Mouse (Mus musculus): ENCODE measurements around the gene Hist1h2bl. TPM values are rescaled to one million over a fixed set of nuclear protein-coding genes. Genes with fewer than 3 reads are reported as not detected.

Gene Hist1h2bl
- 100 to 1,000 TPM in 1 of 2 experiments, 10 to 100 TPM in 1; 76.3 to 127 TPM for total RNA-seq (2023)

DNA sequence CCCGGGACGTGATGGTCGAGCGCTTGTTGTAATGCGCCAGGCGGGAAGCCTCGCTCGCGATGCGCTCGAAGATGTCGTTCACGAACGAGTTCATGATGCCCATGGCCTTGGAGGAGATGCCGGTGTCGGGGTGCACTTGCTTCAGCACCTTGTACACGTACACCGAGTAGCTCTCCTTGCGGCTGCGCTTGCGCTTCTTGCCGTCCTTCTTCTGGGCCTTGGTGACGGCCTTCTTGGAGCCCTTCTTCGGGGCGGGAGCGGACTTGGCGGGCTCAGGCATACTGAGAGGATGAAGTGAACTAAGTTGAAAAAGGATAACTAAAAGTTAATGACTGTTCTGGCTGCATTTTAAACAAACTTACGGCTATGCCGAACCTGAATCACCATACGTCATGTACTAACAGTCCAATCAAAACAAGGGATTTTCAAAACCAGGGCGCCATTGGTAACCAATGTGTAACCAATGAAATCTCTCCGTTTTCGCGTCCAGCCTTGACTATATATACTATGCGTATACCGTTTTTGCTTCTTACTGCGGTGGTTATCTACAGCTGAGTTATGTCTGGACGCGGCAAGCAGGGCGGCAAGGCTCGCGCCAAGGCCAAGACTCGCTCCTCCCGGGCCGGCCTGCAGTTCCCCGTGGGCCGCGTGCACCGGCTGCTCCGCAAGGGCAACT is at the start of gene Hist1h2bl, which contains the start of gene Hist1h2ai:
Hist1h2bl (minus strand) TSS at position 280 of the 676 bp plus-strand sequence.
Hist1h2ai (plus strand) TSS at position 559 of the 676 bp plus-strand sequence.

DNA sequence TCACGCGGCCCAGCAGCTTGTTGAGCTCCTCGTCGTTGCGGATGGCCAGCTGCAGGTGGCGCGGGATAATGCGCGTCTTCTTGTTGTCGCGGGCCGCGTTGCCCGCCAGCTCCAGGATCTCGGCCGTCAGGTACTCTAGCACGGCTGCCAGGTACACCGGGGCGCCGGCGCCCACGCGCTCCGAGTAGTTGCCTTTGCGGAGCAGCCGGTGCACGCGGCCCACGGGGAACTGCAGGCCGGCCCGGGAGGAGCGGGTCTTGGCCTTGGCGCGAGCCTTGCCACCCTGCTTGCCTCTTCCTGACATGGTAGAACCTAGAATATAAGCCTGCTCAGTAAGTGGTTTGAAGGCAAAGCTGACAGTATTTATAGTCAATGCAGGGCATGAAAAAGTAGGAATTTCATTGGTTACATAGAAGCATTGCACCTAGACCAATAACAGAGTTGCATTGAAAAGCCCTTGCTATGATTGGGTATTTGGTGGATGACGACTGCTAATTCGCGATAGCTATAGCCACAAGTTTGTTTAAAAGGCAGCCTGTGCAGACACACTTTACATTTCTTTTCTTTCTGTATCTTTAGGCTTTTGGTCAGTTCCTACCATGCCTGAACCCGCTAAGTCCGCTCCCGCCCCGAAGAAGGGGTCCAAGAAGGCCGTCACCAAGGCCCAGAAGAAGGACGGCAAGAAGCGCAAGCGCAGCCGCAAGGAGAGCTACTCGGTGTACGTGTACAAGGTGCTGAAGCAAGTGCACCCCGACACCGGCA is 37.8 kb upstream of the Hist1h2bl start, which contains the start of the genes Hist1h2ak and Hist1h2bn:
Hist1h2ak (minus strand) TSS at position 304 of the 762 bp plus-strand sequence.
Hist1h2bn (plus strand) TSS at position 600 of the 762 bp plus-strand sequence.

DNA sequence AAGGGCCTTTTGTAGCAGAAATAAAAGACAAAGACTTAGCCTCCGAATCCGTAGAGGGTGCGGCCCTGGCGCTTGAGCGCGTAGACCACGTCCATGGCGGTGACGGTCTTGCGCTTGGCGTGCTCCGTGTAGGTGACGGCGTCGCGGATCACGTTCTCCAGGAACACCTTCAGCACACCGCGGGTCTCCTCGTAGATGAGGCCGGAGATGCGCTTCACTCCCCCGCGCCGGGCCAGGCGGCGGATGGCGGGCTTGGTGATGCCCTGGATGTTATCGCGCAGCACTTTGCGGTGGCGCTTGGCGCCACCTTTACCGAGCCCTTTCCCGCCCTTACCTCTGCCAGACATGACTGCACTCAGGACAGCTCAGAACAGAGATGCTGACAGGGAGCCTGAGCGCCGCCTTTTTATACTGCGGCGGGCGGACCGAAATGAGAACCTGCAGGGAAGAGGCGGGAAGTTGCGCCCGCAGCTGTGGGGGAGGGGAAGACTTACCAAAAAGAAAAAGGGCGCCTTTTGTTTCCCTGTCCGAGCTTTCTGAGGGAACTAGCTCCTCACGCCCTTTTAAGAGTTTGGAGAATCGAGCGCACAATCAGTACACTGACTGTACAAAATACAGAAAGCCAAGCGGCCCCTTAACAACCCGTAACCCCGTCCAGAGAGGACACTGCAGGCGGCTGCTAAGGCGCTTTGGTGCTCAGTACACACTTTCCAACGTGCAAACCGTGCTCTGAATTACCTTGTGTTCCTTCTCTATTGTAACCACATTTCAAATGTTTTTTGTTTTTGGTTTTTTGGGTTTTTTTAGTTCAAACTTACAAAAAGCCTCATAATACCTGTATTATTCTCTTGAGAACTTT is 34.4 kb upstream of the Hist1h2bl start, which contains the start of gene Hist1h4k:
Hist1h4k (minus strand) TSS at position 347 of the 859 bp plus-strand sequence.

GRCm38 (mm10) chr13:21734906-21735767 is 19.2 kb upstream of the Hist1h2bl start, which contains the start of gene Hist1h4j:
Hist1h4j (plus strand) TSS chr13:21735064.

GRCm38 (mm10) chr13:21721757-21722372 is 5.9 kb upstream of the Hist1h2bl start, which contains the start of gene Hist1h2bm:
Hist1h2bm (plus strand) TSS chr13:21722044.

GRCm38 (mm10) chr13:21717397-21718357 is 1.7 kb upstream of the Hist1h2bl start, which contains the start of gene Hist1h3h:
Hist1h3h (plus strand) TSS chr13:21717659.

GRCm38 (mm10) chr13:21697811-21698210 is 18.1 kb downstream of the Hist1h2bl start, which contains the start of gene Olfr1359:
Olfr1359 (plus strand) TSS chr13:21698111.

GRCm38 (mm10) chr13:21677305-21677704 is 38.6 kb downstream of the Hist1h2bl start, which contains the start of gene Olfr1360:
Olfr1360 (minus strand) TSS chr13:21677405.

Other genes starting within 250 kb of the Hist1h2bl start
- gene Nkapl, start 247.6 kb downstream of the Hist1h2bl start, total RNA-seq (2023): under 1 TPM; 0.45 to 0.61 TPM
- gene Zkscan4, start 237.2 kb downstream of the Hist1h2bl start, total RNA-seq (2023): 1 to 10 TPM in 1 of 2 experiments, under 1 TPM in 1; 0.21 to 1.3 TPM
- not detected for gene Gm10065, start 236.7 kb downstream of the Hist1h2bl start, total RNA-seq (2023)
- gene AK157302, start 220.9 kb downstream of the Hist1h2bl start, total RNA-seq (2023): 1 to 10 TPM; 3.2 to 4.5 TPM
- 10 to 100 TPM; 13.1 to 17.2 TPM for gene Gm11273, start 214.7 kb downstream of the Hist1h2bl start, total RNA-seq (2023)
- gene Zkscan8, start 185.0 kb downstream of the Hist1h2bl start, total RNA-seq (2023): 1 to 10 TPM; 4.9 to 5.6 TPM
- gene Olfr1366, start 173.3 kb downstream of the Hist1h2bl start, total RNA-seq (2023): not detected
- gene Olfr1535, start 156.2 kb downstream of the Hist1h2bl start, total RNA-seq (2023): not detected
- gene Olfr1364, start 134.4 kb downstream of the Hist1h2bl start, total RNA-seq (2023): not detected
- gene Olfr1362, start 102.1 kb downstream of the Hist1h2bl start, total RNA-seq (2023): not detected
- not detected for gene Olfr11, start 73.6 kb downstream of the Hist1h2bl start, total RNA-seq (2023)
- not detected for gene Olfr1361, start 52.8 kb downstream of the Hist1h2bl start, total RNA-seq (2023)
- not detected for gene Olfr1360, start 38.7 kb downstream of the Hist1h2bl start, total RNA-seq (2023)
- not detected for gene Olfr1359, start 18.0 kb downstream of the Hist1h2bl start, total RNA-seq (2023)
- 10 to 100 TPM; 49.1 to 81.3 TPM for gene Hist1h2ai, start 279 bp upstream of the Hist1h2bl start, total RNA-seq (2023)
- 100 to 1,000 TPM; 116 to 129 TPM for gene Hist1h3h, start 1.5 kb upstream of the Hist1h2bl start, total RNA-seq (2023)
- 10 to 100 TPM in 1 of 2 experiments, 1 to 10 TPM in 1; 9.8 to 11.6 TPM for gene Hist1h2bm, start 5.9 kb upstream of the Hist1h2bl start, total RNA-seq (2023)
- gene Hist1h4j, start 18.9 kb upstream of the Hist1h2bl start, total RNA-seq (2023): 10 to 100 TPM; 15.5 to 16.5 TPM
- gene Hist1h4k, start 34.4 kb upstream of the Hist1h2bl start, total RNA-seq (2023): 100 to 1,000 TPM; 368 to 459 TPM
- 10 to 100 TPM; 38.3 to 45.1 TPM for gene Hist1h2ak, start 37.7 kb upstream of the Hist1h2bl start, total RNA-seq (2023)
- 100 to 1,000 TPM in 1 of 2 experiments, 10 to 100 TPM in 1; 96.0 to 110 TPM for gene Hist1h2bn, start 38.0 kb upstream of the Hist1h2bl start, total RNA-seq (2023)
- gene Hist1h1b, start 64.5 kb upstream of the Hist1h2bl start, total RNA-seq (2023): 100 to 1,000 TPM in 1 of 2 experiments, 10 to 100 TPM in 1; 97.5 to 117 TPM
- 100 to 1,000 TPM; 136 to 153 TPM for gene Hist1h3i, start 67.2 kb upstream of the Hist1h2bl start, total RNA-seq (2023)
- 10 to 100 TPM; 24.1 to 24.2 TPM for gene Hist1h2an, start 71.1 kb upstream of the Hist1h2bl start, total RNA-seq (2023)
- 10 to 100 TPM; 19.4 to 40.1 TPM for gene Hist1h2bp, start 71.3 kb upstream of the Hist1h2bl start, total RNA-seq (2023)
- 100 to 1,000 TPM; 150 to 156 TPM for gene Hist1h2bq, start 94.1 kb upstream of the Hist1h2bl start, total RNA-seq (2023)
- gene Hist1h2ao, start 94.3 kb upstream of the Hist1h2bl start, total RNA-seq (2023): 100 to 1,000 TPM; 303 to 332 TPM
- gene Hist1h4m, start 95.6 kb upstream of the Hist1h2bl start, total RNA-seq (2023): 100 to 1,000 TPM; 127 to 412 TPM
- 100 to 1,000 TPM in 1 of 2 experiments, 10 to 100 TPM in 1; 44.0 to 264 TPM for gene Hist1h4n, start 116.1 kb upstream of the Hist1h2bl start, total RNA-seq (2023)
- gene Hist1h2ap, start 117.4 kb upstream of the Hist1h2bl start, total RNA-seq (2023): 10 to 100 TPM; 29.1 to 43.8 TPM
- gene Hist1h2br, start 117.6 kb upstream of the Hist1h2bl start, total RNA-seq (2023): 100 to 1,000 TPM; 156 to 160 TPM
- gene Zfp184, start 229.0 kb upstream of the Hist1h2bl start, total RNA-seq (2023): under 1 TPM; 0.37 to 0.85 TPM

All from monocyte, adult 59 days (primary cell).